Mouse (Mus musculus): Measurements from ENCODE around the gene Mov10. TPM values are rescaled to one million over a fixed set of nuclear protein-coding genes. Genes with fewer than 3 reads are reported as not detected.
A peak's percentile ranks its signal among the peaks of the same experiment; 100 is the strongest.
"Not testable (repeated sequence)": the region's sequence is repeated elsewhere in the genome, so short reads cannot be mapped to it uniquely, and the experiment has no call there.

The Mov10 gene
- not detected in 2 replicates for polyA plus RNA-seq (2012; ENCODE audit: insufficient read depth, insufficient read length, low replicate concordance, missing spikeins)

DNA sequence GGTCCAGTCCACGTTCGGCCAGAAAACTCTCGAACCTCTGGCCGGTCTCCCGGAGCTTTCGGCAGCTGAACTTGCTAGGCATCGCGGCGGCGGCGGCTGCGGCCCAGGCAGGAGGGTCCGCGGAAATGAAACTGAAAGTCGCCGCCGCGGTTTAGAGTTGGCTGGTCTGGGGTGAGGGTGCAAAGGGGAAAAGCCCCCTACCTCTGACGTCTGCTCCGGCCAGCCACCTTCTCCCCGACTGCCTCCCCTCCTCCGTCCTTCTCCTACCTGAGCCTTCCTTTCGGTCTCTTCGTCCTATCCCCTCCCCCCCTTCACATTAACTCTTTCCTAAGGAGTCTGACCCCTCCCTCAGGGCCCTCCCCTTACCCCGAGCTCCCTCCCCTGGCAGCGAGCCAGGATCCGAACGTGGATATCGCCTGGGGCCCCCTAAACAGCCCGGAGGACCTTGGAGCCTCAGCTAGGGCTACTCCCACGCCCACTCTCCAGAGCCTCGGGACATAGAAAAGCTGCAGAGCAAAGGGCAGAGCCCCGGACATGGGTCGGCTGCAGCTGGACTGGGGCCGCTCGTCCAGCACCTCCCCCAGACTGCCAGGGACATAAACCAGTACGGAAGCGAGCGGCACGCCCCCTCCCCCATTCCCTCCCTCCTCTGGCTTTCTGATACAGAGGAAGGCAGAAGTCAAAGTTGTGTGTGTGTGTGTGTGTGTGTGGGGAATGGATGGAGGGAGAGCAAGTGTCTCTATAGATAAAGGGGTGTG lies at the start of gene Mov10:
Mov10 (minus strand) TSS at position 573 of the 758 bp plus-strand sequence.
- under 1% methylated on average over 40 of the region's 40 CpGs for WGBS
- Histone ChIP-seq H3K4me3 (ENCODE audit: insufficient read depth, low read depth, low read length) (peak within 1 kb of the TSS; percentile 84), H3K4me1 (ENCODE audit: control insufficient read depth, insufficient read depth, low read length) (peaks cover 4% of the 10 kb centered on the region; the same call in 1 of the 2 replicates), H3K27ac (ENCODE audit: insufficient read depth, low read depth, low read length) (peak within 1 kb of the TSS; percentile 42; the same call in 1 of the 2 replicates)
- TF ChIP-seq CTCF (IDR thresholded peaks at IDR 0.05; ENCODE audit: insufficient read depth, low read depth, low read length) (no peak), POLR2A (IDR thresholded peaks at IDR 0.05; ENCODE audit: insufficient read depth, low read depth, low read length) (no peak)

GRCm38 (mm10) chr3:104866674-104867073 lies 48.3 kb upstream of the Mov10 start:
- H3K27ac ChIP-seq (ENCODE audit: insufficient read depth, low read depth, low read length): not testable (repeated sequence)

GRCm38 (mm10) chr3:104865341-104865788 lies 47.0 kb upstream of the Mov10 start:
- Histone ChIP-seq H3K27ac (ENCODE audit: insufficient read depth, low read depth, low read length) (peak overlapping the region; percentile 78), H3K4me1 (ENCODE audit: control insufficient read depth, insufficient read depth, low read length) (peaks cover 4% of the 10 kb centered on the region), H3K4me3 (ENCODE audit: insufficient read depth, low read depth, low read length) (peak overlapping the region; percentile 90)
- no peak for TF ChIP-seq POLR2A (IDR thresholded peaks at IDR 0.05; ENCODE audit: insufficient read depth, low read depth, low read length)
- WGBS: under 1% methylated on average over 12 of the region's 12 CpGs

More at GRCm38 (mm10) chr3:104866674-104867073, 48.3 kb upstream of the Mov10 start:
- not testable (repeated sequence) for H3K4me1 ChIP-seq (ENCODE audit: control insufficient read depth, insufficient read depth, low read length); H3K4me3 ChIP-seq (ENCODE audit: insufficient read depth, low read depth, low read length)

DNA sequence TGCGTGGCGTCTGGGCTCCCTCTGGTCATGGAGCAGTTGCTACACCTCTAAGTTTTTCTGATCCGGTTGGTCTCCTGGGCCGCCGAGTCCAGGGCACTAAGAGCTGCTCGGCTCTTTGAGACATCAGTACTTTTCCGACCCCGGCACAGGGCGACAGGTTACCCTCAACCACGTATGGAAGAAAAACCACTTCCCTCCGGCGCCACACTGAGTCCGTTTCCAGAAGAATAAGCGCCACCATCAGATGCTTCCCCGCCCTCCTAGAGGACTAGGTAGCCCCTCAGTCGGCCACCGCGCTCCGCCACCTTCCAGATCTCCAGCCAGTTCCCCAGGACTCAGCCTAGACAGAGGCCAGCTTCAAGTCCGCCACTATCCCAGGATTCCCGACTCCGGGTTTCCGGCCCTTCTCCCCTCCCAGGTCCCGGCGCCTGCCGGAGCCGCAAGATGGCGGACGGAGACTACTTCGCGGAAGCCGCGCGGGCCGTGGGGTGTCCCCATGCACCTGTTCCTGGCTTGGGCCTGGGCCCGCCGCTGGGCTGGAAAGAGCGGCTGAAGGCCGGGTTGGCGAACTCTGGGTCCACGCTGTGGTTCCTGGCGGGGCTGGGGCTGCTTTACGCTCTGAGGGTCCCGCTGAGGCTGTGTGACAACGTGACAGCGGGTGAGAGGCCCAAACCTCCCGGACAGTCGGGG lies 46.4 kb upstream of the Mov10 start:
- Histone ChIP-seq H3K4me1 (ENCODE audit: control insufficient read depth, insufficient read depth, low read length) (peaks cover 4% of the 10 kb centered on the region), H3K4me3 (ENCODE audit: insufficient read depth, low read depth, low read length) (peak overlapping the region; percentile 90), H3K27ac (ENCODE audit: insufficient read depth, low read depth, low read length) (peak overlapping the region; percentile 78)
- TF ChIP-seq POLR2A (IDR thresholded peaks at IDR 0.05; ENCODE audit: insufficient read depth, low read depth, low read length) (peak; percentile 83), CTCF (IDR thresholded peaks at IDR 0.05; ENCODE audit: insufficient read depth, low read depth, low read length) (0 out of 2 replicates have a peak, but pooled peaks have one; percentile 8)
- under 1% methylated on average over 48 of the region's 48 CpGs for WGBS

- TF ChIP-seq POLR2A (IDR thresholded peaks at IDR 0.05; ENCODE audit: insufficient read depth, low read depth, low read length) (peak; percentile 71), CTCF (IDR thresholded peaks at IDR 0.05; ENCODE audit: insufficient read depth, low read depth, low read length) (no peak)
- Histone ChIP-seq H3K4me3 (ENCODE audit: insufficient read depth, low read depth, low read length) (peak within 1 kb of the TSS; percentile 90), H3K4me1 (ENCODE audit: control insufficient read depth, insufficient read depth, low read length) (peaks cover 4% of the 10 kb centered on the region), H3K27ac (ENCODE audit: insufficient read depth, low read depth, low read length) (peak within 1 kb of the TSS; percentile 78)
- 0% methylated on average over 43 of the region's 43 CpGs for WGBS
Observed at GRCm38 (mm10) chr3:104863786-104864650, 45.7 kb upstream of the Mov10 start, which contains the start of the genes St7l and Capza1. St7l (plus strand) TSS chr3:104864005. Capza1 (minus strand) TSS chr3:104864505.

GRCm38 (mm10) chr3:104858560-104858959 lies 40.2 kb upstream of the Mov10 start:
- no peak overlapping the region for H3K27ac ChIP-seq (ENCODE audit: insufficient read depth, low read depth, low read length)
- no peak overlapping the region for H3K4me3 ChIP-seq (ENCODE audit: insufficient read depth, low read depth, low read length)
- 95% methylated on average over 1 of the region's 1 CpGs for WGBS
- peaks cover 2% of the 10 kb centered on the region; the same call in 1 of the 2 replicates for H3K4me1 ChIP-seq (ENCODE audit: control insufficient read depth, insufficient read depth, low read length)
- no peak for TF ChIP-seq CTCF (IDR thresholded peaks at IDR 0.05; ENCODE audit: insufficient read depth, low read depth, low read length)
- TF ChIP-seq POLR2A (IDR thresholded peaks at IDR 0.05; ENCODE audit: insufficient read depth, low read depth, low read length): no peak

- 86% methylated on average over 1 of the region's 1 CpGs for whole genome bisulfite sequencing
- TF ChIP-seq POLR2A (IDR thresholded peaks at IDR 0.05; ENCODE audit: insufficient read depth, low read depth, low read length) (no peak), CTCF (IDR thresholded peaks at IDR 0.05; ENCODE audit: insufficient read depth, low read depth, low read length) (no peak)
- Histone ChIP-seq H3K27ac (ENCODE audit: insufficient read depth, low read depth, low read length) (no peak overlapping the region), H3K4me3 (ENCODE audit: insufficient read depth, low read depth, low read length) (no peak overlapping the region), H3K4me1 (ENCODE audit: control insufficient read depth, insufficient read depth, low read length) (no peaks in the 10 kb centered on the region)
Observed at GRCm38 (mm10) chr3:104856106-104856505, 37.7 kb upstream of the Mov10 start.

GRCm38 (mm10) chr3:104854866-104855265 lies 36.5 kb upstream of the Mov10 start:
- H3K4me1 ChIP-seq (ENCODE audit: control insufficient read depth, insufficient read depth, low read length): no peaks in the 10 kb centered on the region
- TF ChIP-seq CTCF (IDR thresholded peaks at IDR 0.05; ENCODE audit: insufficient read depth, low read depth, low read length): no peak
- TF ChIP-seq POLR2A (IDR thresholded peaks at IDR 0.05; ENCODE audit: insufficient read depth, low read depth, low read length): no peak
- H3K4me3 ChIP-seq (ENCODE audit: insufficient read depth, low read depth, low read length): no peak overlapping the region
- H3K27ac ChIP-seq (ENCODE audit: insufficient read depth, low read depth, low read length): no peak overlapping the region
